Comparison of ENCODE assay signal across 15 mouse cellular contexts in genomic region chr4:57010919-57011318, GRCm38 (mm10). TPM values are rescaled to one million over a fixed set of nuclear protein-coding genes. Genes with fewer than 3 reads are reported as not detected.
"Had no signal": no experiment of that assay in that cellular context is flagged by ENCODE, and none has a peak within 500 bp of the region (broad histone marks: within the 10 kb centered on the region; RNA-seq: fewer than 3 reads in every experiment).

No protein-coding gene starts in this region.

- DNase-seq: kidney, adult 18-20 months; kidney, postnatal 10 days; kidney, postnatal 4 days; lung, postnatal 14 days; retina, postnatal 1 day; right cerebral cortex, postnatal 4 days; spleen, adult 18-20 months; thymus, adult 2 months; thymus, postnatal 25 days had no signal

- H3K36me3 ChIP-seq: limb, embryonic 15.5 days; liver, embryonic 12.5 days; lung, embryonic 15.5 days; midbrain, embryonic 13.5 days; neural tube, embryonic 13.5 days had no signal

- H3K9me3 ChIP-seq: limb, embryonic 15.5 days; liver, embryonic 12.5 days; lung, embryonic 15.5 days; midbrain, embryonic 13.5 days; neural tube, embryonic 13.5 days had no signal

- H3K27ac ChIP-seq: limb, embryonic 15.5 days; liver, embryonic 12.5 days; lung, embryonic 15.5 days; midbrain, embryonic 13.5 days; neural tube, embryonic 13.5 days had no signal

- ATAC-seq: liver, embryonic 12.5 days had no signal

- H3K4me1 ChIP-seq: limb, embryonic 15.5 days; liver, embryonic 12.5 days; midbrain, embryonic 13.5 days; neural tube, embryonic 13.5 days had no signal

- H3K27me3 ChIP-seq: limb, embryonic 15.5 days; midbrain, embryonic 13.5 days; neural tube, embryonic 13.5 days had no signal

- H3K4me2 ChIP-seq: limb, embryonic 15.5 days; liver, embryonic 12.5 days; lung, embryonic 15.5 days; midbrain, embryonic 13.5 days; neural tube, embryonic 13.5 days had no signal

- H3K9ac ChIP-seq: limb, embryonic 15.5 days; liver, embryonic 12.5 days; lung, embryonic 15.5 days; midbrain, embryonic 13.5 days; neural tube, embryonic 13.5 days had no signal

- H3K4me3 ChIP-seq: limb, embryonic 15.5 days; liver, embryonic 12.5 days; lung, embryonic 15.5 days; midbrain, embryonic 13.5 days; neural tube, embryonic 13.5 days had no signal

RNA-seq across cellular contexts. Expression of gene Frrs1l, which starts 20.7 kb away (rescaled TPM):
- total RNA-seq: megakaryocyte-erythroid progenitor cell, adult 5-6 weeks had no signal
- polyA plus RNA-seq: thymus, adult 2 months had no signal
